Mouse (Mus musculus): Measurements from ENCODE around the gene Atf2. TPM values are rescaled to one million over a fixed set of nuclear protein-coding genes. Genes with fewer than 3 reads are reported as not detected.
"Not testable (repeated sequence)": the region's sequence is repeated elsewhere in the genome, so short reads cannot be mapped to it uniquely, and the experiment has no call there.

The Atf2 gene
- polyA plus RNA-seq, 1 experiment from 2014 or later: 97.1 TPM

DNA sequence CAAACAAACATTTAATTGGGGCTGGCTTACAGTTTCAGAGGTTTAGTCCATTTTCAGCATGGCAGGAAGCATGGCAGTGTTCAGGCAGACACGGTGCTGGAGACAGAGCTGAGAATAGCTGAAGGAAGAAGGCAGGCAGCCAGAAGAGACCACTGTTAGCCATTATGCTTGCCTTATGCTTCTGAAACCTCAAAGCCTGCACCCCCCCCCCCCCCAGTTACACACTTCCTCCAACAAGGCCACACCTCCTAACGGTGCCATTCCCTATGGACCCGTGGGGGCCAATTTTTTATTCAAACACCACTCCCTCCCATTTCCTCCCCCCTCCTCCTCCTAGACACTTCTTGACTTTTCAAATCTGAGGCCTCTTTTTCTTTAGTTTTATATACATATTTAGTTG is 19.8 kb upstream of the Atf2 start:
- H3K27ac ChIP-seq (ENCODE audit: low read depth, low read length): no peak overlapping the region
- H3K4me3 ChIP-seq (ENCODE audit: low read length): no peak overlapping the region
- peaks cover 11% of the 10 kb centered on the region for H3K4me1 ChIP-seq (ENCODE audit: control insufficient read depth, insufficient read depth, low read depth, low read length)
- H3K36me3 ChIP-seq (ENCODE audit: control insufficient read depth, insufficient read depth, low read length): peaks cover 19% of the 10 kb centered on the region
- no peak overlapping the region for H3K9ac ChIP-seq (ENCODE audit: low read depth, low read length)
- H3K4me2 ChIP-seq (ENCODE audit: low read length): no peak overlapping the region
- no peaks in the 10 kb centered on the region for H3K9me3 ChIP-seq (ENCODE audit: control insufficient read depth, low read length)
- WGBS: 75% methylated on average over 3 of the region's 3 CpGs
- no peaks in the 10 kb centered on the region for H3K27me3 ChIP-seq (replicated peaks; ENCODE audit: control insufficient read depth, insufficient read depth, low read length)
- no peak for ATAC-seq

DNA sequence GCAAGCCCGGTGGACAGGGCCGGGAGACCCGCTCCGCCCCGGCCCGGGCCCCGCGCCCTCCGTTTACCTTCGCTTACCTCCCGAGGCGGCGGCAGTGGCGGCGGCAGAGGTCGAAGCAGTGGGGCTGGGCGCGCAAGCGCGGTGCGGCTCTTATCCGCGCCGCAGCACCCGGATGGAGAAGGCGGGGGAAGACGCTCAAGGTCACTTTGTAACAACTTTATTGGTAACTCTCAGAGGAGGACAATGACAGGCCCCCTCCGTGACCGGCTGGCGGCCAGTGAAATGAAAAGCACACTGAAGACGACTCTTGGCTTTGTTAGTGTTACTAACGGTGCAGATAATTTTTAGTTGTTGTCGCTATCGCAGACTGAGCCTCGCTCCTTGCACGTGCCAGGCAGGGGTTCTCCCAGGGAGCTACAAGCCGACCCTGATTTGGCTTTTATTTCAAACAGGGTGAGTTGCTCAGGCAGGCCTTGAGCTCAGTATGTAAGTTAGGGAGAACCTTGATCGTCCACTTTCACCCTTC is 18.8 kb upstream of the Atf2 start, which contains the start of gene Atp5g3:
Gene Atp5g3, minus strand, starts transcription at position 152 of the 526 bp plus-strand sequence.
- Histone ChIP-seq H3K27ac (ENCODE audit: low read depth, low read length) (peak within 1 kb of the TSS; percentile 93), H3K4me2 (ENCODE audit: low read length) (peak within 1 kb of the TSS; percentile 70), H3K9me3 (ENCODE audit: control insufficient read depth, low read length) (no peaks in the 10 kb centered on the region; the same call in 1 of the 2 replicates), H3K4me1 (ENCODE audit: control insufficient read depth, insufficient read depth, low read depth, low read length) (peaks cover 11% of the 10 kb centered on the region), H3K9ac (ENCODE audit: low read depth, low read length) (peak within 1 kb of the TSS; percentile 100), H3K36me3 (ENCODE audit: control insufficient read depth, insufficient read depth, low read length) (peaks cover 27% of the 10 kb centered on the region), H3K4me3 (ENCODE audit: low read length) (peak within 1 kb of the TSS; percentile 99), H3K27me3 (replicated peaks; ENCODE audit: control insufficient read depth, insufficient read depth, low read length) (no peaks in the 10 kb centered on the region)
- under 1% methylated on average over 36 of the region's 38 CpGs for WGBS
- ATAC-seq: peak; percentile 96

GRCm38 (mm10) chr2:73910571-73911174 is 18.2 kb upstream of the Atf2 start:
- no peaks in the 10 kb centered on the region; the same call in 1 of the 2 replicates for H3K9me3 ChIP-seq (ENCODE audit: control insufficient read depth, low read length)
- peak overlapping the region; percentile 66 for H3K4me2 ChIP-seq (ENCODE audit: low read length)
- H3K9ac ChIP-seq (ENCODE audit: low read depth, low read length): peak overlapping the region; percentile 100
- peak overlapping the region; percentile 93 for H3K27ac ChIP-seq (ENCODE audit: low read depth, low read length)
- H3K4me1 ChIP-seq (ENCODE audit: control insufficient read depth, insufficient read depth, low read depth, low read length): peaks cover 11% of the 10 kb centered on the region
- ATAC-seq: peak; percentile 48
- H3K27me3 ChIP-seq (replicated peaks; ENCODE audit: control insufficient read depth, insufficient read depth, low read length): no peaks in the 10 kb centered on the region
- peaks cover 27% of the 10 kb centered on the region for H3K36me3 ChIP-seq (ENCODE audit: control insufficient read depth, insufficient read depth, low read length)
- WGBS: under 1% methylated on average over 31 of the region's 50 CpGs
- H3K4me3 ChIP-seq (ENCODE audit: low read length): peak overlapping the region; percentile 99

DNA sequence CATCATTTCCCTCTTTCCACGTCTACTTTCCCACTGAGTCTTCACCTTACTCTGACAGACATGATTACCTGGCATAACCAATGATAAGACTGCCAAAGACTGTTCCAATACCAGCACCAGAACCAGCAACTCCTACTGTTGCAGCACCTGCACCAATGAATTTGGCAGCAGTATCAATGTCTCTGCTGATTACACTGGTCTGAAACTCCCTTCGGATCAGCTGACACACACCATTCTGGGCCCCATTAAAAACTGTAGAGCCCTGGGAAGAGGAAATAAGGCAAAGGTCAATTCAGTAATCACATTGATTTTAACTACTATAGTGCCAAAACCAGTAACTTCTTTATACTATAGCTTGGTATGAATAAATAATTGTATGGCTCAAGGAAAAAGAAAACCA is 16.7 kb upstream of the Atf2 start:
- H3K4me1 ChIP-seq (ENCODE audit: control insufficient read depth, insufficient read depth, low read depth, low read length): peaks cover 11% of the 10 kb centered on the region
- ATAC-seq: no peak
- H3K4me2 ChIP-seq (ENCODE audit: low read length): no peak overlapping the region
- H3K36me3 ChIP-seq (ENCODE audit: control insufficient read depth, insufficient read depth, low read length): peaks cover 27% of the 10 kb centered on the region
- H3K27ac ChIP-seq (ENCODE audit: low read depth, low read length): no peak overlapping the region
- H3K27me3 ChIP-seq (replicated peaks; ENCODE audit: control insufficient read depth, insufficient read depth, low read length): no peaks in the 10 kb centered on the region
- 93% methylated on average over 2 of the region's 2 CpGs for WGBS
- H3K4me3 ChIP-seq (ENCODE audit: low read length): no peak overlapping the region
- no peak overlapping the region for H3K9ac ChIP-seq (ENCODE audit: low read depth, low read length)
- no peaks in the 10 kb centered on the region; the same call in 1 of the 2 replicates for H3K9me3 ChIP-seq (ENCODE audit: control insufficient read depth, low read length)

GRCm38 (mm10) chr2:73904679-73905078 is 12.2 kb upstream of the Atf2 start:
- ATAC-seq; H3K9ac ChIP-seq (ENCODE audit: low read depth, low read length); H3K27me3 ChIP-seq (replicated peaks; ENCODE audit: control insufficient read depth, insufficient read depth, low read length); H3K4me1 ChIP-seq (ENCODE audit: control insufficient read depth, insufficient read depth, low read depth, low read length); H3K4me3 ChIP-seq (ENCODE audit: low read length); H3K9me3 ChIP-seq (ENCODE audit: control insufficient read depth, low read length); H3K4me2 ChIP-seq (ENCODE audit: low read length); H3K27ac ChIP-seq (ENCODE audit: low read depth, low read length): not testable (repeated sequence)
- H3K36me3 ChIP-seq (ENCODE audit: control insufficient read depth, insufficient read depth, low read length): peaks cover 30% of the 10 kb centered on the region

DNA sequence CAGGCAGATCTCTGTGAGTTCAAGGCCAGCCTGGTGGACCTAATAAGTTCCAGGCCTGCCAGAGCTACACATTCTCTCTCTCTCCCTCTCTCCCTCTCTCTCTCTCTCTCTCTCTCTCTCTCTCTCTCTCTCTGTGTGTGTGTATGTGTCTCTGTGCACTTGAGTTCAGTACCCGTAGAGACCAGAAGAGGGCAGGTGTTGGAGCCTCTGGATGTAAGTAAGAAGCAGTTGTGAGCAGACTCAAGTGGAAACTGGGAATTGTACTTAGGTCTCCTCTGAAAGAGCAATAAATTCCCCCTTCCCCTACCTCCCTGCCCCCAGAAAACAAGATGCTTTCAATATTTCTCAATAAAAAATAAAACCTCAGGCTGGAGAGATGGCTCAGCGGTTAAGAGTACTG is 11.1 kb upstream of the Atf2 start:
- 97% methylated on average over 2 of the region's 2 CpGs for WGBS
- no peak overlapping the region for H3K9ac ChIP-seq (ENCODE audit: low read depth, low read length)
- no peak for ATAC-seq
- H3K27ac ChIP-seq (ENCODE audit: low read depth, low read length): no peak overlapping the region
- no peaks in the 10 kb centered on the region; the same call in 1 of the 2 replicates for H3K9me3 ChIP-seq (ENCODE audit: control insufficient read depth, low read length)
- H3K36me3 ChIP-seq (ENCODE audit: control insufficient read depth, insufficient read depth, low read length): peaks cover 24% of the 10 kb centered on the region
- H3K27me3 ChIP-seq (replicated peaks; ENCODE audit: control insufficient read depth, insufficient read depth, low read length): no peaks in the 10 kb centered on the region
- no peaks in the 10 kb centered on the region for H3K4me1 ChIP-seq (ENCODE audit: control insufficient read depth, insufficient read depth, low read depth, low read length)
- H3K4me2 ChIP-seq (ENCODE audit: low read length): no peak overlapping the region
- no peak overlapping the region for H3K4me3 ChIP-seq (ENCODE audit: low read length)

DNA sequence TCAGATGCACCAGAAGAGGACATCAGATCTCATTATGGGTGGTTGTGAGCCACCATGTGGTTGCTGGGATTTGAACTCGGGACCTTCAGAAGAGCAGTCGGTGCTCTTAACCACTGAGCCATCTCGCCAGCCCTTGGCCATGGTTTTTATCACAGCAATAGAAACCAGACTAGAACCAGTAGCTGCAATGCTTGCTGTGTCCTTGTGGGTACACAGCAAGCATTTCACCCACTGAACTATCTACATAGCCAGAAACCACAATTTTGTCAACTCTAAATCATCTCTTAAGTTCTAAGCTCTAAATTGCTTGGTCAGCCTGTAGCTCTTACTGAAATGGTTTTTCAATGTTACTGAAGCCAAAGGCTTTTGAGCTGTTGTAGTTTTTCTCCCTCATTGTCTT is 9.9 kb upstream of the Atf2 start:
- H3K27ac ChIP-seq (ENCODE audit: low read depth, low read length); H3K27me3 ChIP-seq (replicated peaks; ENCODE audit: control insufficient read depth, insufficient read depth, low read length); H3K4me1 ChIP-seq (ENCODE audit: control insufficient read depth, insufficient read depth, low read depth, low read length); ATAC-seq; H3K4me3 ChIP-seq (ENCODE audit: low read length); H3K9ac ChIP-seq (ENCODE audit: low read depth, low read length); H3K4me2 ChIP-seq (ENCODE audit: low read length); H3K9me3 ChIP-seq (ENCODE audit: control insufficient read depth, low read length): not testable (repeated sequence)
- peaks cover 12% of the 10 kb centered on the region for H3K36me3 ChIP-seq (ENCODE audit: control insufficient read depth, insufficient read depth, low read length)
- 95% methylated on average over 3 of the region's 3 CpGs for WGBS

DNA sequence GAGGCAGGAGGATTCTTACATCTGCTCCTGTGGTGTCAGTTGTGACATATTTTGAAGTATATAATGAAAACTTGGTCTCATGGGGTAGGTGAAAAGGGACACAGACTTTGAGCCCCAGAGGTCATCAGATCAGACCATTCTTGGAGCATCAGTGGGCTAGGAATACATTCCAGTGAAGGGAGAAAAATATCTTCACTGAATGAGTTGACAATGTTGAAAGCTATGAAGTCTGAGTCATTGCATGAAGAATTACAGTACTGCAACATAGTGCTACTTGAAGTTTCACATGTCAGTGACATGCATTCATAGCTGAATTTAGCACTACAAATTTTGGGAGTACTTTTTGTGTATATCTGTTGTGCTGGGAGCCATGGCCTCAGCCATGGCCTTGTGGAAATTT is 8.7 kb upstream of the Atf2 start:
- Histone ChIP-seq H3K27me3 (replicated peaks; ENCODE audit: control insufficient read depth, insufficient read depth, low read length) (no peaks in the 10 kb centered on the region), H3K4me2 (ENCODE audit: low read length) (no peak overlapping the region), H3K36me3 (ENCODE audit: control insufficient read depth, insufficient read depth, low read length) (0 out of 2 replicates have a peak, but pooled peaks cover 4% of the 10 kb centered on the region), H3K9me3 (ENCODE audit: control insufficient read depth, low read length) (no peaks in the 10 kb centered on the region), H3K9ac (ENCODE audit: low read depth, low read length) (no peak overlapping the region), H3K4me1 (ENCODE audit: control insufficient read depth, insufficient read depth, low read depth, low read length) (no peaks in the 10 kb centered on the region), H3K27ac (ENCODE audit: low read depth, low read length) (no peak overlapping the region), H3K4me3 (ENCODE audit: low read length) (no peak overlapping the region)
- no peak for ATAC-seq

DNA sequence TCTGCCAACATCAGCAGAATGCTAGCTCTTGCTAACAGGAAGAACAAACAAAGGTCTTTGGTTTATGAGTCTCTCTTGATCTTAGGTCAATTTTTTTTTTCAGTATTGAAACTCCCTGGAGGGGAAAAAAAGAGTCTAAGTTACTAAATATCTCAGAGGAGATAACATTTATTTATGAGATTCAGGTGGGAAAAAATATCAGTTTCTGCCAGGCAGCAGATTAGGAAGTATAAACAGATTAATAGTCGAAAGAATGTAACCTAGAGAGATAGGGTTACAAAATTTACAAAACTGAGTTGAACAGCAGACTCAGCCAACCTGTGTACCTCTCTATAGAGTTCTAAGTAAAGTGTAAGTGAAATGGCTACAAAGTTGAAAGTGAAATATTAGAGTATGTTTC is 7.9 kb upstream of the Atf2 start:
- no peak for ATAC-seq
- Histone ChIP-seq H3K27ac (ENCODE audit: low read depth, low read length) (no peak overlapping the region), H3K36me3 (ENCODE audit: control insufficient read depth, insufficient read depth, low read length) (0 out of 2 replicates have a peak, but pooled peaks cover 4% of the 10 kb centered on the region), H3K4me1 (ENCODE audit: control insufficient read depth, insufficient read depth, low read depth, low read length) (no peaks in the 10 kb centered on the region), H3K4me2 (ENCODE audit: low read length) (no peak overlapping the region), H3K9ac (ENCODE audit: low read depth, low read length) (no peak overlapping the region), H3K9me3 (ENCODE audit: control insufficient read depth, low read length) (no peaks in the 10 kb centered on the region), H3K27me3 (replicated peaks; ENCODE audit: control insufficient read depth, insufficient read depth, low read length) (no peaks in the 10 kb centered on the region), H3K4me3 (ENCODE audit: low read length) (no peak overlapping the region)
- WGBS: 82% methylated on average over 1 of the region's 1 CpGs
